7 mouse cellular contexts compared by ENCODE assay signal in the genomic region with DNA sequence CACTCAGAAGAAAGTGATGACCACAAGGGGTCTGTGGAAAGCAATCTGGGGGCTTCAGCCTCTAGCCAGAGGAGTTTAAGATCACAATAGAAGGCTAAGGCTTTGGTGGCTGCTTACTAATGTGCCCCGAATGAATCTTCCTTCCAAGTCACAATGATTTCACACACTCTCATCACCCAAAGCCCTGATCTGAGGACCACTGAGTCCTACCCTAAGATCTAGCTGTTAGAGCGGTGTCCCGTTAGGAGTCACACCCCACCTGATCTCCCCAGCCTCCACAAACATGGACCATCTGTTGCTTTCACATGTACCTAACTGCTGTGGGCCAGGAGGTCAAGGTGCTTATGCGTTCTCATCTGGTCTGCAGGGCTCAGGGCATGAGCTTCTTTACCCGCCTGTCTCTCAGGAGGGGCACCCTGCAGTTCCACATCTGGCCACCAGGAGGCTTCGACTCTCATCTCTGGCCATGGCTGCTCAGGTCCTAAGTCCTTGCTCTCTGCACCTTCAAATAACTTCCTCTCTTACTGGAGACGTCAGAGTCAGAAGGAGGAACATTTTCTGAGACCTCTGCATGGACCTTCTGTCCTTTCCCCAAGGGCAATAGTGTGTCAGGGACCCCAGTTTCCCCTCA. TPM values are rescaled to one million over a fixed set of nuclear protein-coding genes. Genes with fewer than 3 reads are reported as not detected.
DNase-seq lines count a peak whose midpoint lies in the region; ATAC-seq and TF ChIP-seq lines count a peak whose summit lies in the region.

No protein-coding gene starts in this region.

- 34% methylated on average over 7 of the region's 7 CpGs for WGBS in hindbrain, embryonic 16.5 days
- 32% methylated on average over 7 of the region's 7 CpGs for WGBS in midbrain, embryonic 10.5 days

- no peaks in the 10 kb centered on the region for H3K9me3 ChIP-seq in hindbrain, embryonic 16.5 days (ENCODE audit: control insufficient read depth, low read length)
- H3K9me3 ChIP-seq in midbrain, embryonic 10.5 days (replicated peaks), result no peaks in the 10 kb centered on the region

- H3K36me3 ChIP-seq in hindbrain, embryonic 16.5 days (ENCODE audit: control insufficient read depth, insufficient read depth, low read length), result no peaks in the 10 kb centered on the region
- no peaks in the 10 kb centered on the region for H3K36me3 ChIP-seq in midbrain, embryonic 10.5 days

- DNase-seq in R1 (ENCODE audit: low read depth, low spot score), result peak; percentile 76
- peak; percentile 65 for DNase-seq in cerebellum, adult 9-10 months
- DNase-seq in gastrocnemius, adult 2 months, result peak; percentile 85
- DNase-seq in layer of hippocampus, postnatal 36 days, result peak; percentile 70 to 74
- peak; percentile 88 for DNase-seq in midbrain, embryonic 10.5 days (ENCODE audit: low spot score)
- peak; percentile 85 for DNase-seq in right cerebral cortex, postnatal 4 days

- ATAC-seq in hindbrain, embryonic 16.5 days, result peak; percentile 22; the same call in 1 of the 2 replicates

- TF ChIP-seq CTCF in gastrocnemius, adult 2 months (IDR thresholded peaks at IDR 0.05), result no peak

- no peak overlapping the region for H3K4me3 ChIP-seq in gastrocnemius, adult 2 months
- H3K4me3 ChIP-seq in hindbrain, embryonic 16.5 days (ENCODE audit: low read length), result no peak overlapping the region
- H3K4me3 ChIP-seq in midbrain, embryonic 10.5 days, result no peak overlapping the region

- no peak overlapping the region for H3K9ac ChIP-seq in hindbrain, embryonic 16.5 days (ENCODE audit: low read depth, low read length)

- H3K4me2 ChIP-seq in hindbrain, embryonic 16.5 days (ENCODE audit: low read length), result no peak overlapping the region

- H3K27me3 ChIP-seq in hindbrain, embryonic 16.5 days (replicated peaks; ENCODE audit: control insufficient read depth, insufficient read depth, low read length), result no peaks in the 10 kb centered on the region
- peaks cover 57% of the 10 kb centered on the region for H3K27me3 ChIP-seq in midbrain, embryonic 10.5 days (ENCODE audit: low read depth, poor library complexity, severe bottlenecking)

- intact Hi-C loops in gastrocnemius, adult 2 months (cut with DNase I), result loop anchor here (2.0 kb wide), 1 partner anchor 18 kb away; no protein-coding TSS in a partner anchor

- H3K4me1 ChIP-seq in hindbrain, embryonic 16.5 days (ENCODE audit: control insufficient read depth, insufficient read depth, low read depth, low read length), result 0 out of 2 replicates have a peak, but pooled peaks cover 2% of the 10 kb centered on the region
- H3K4me1 ChIP-seq in midbrain, embryonic 10.5 days, result peaks cover 28% of the 10 kb centered on the region

- H3K27ac ChIP-seq in gastrocnemius, adult 2 months, result no peak overlapping the region
- H3K27ac ChIP-seq in hindbrain, embryonic 16.5 days (ENCODE audit: low read depth, low read length), result no peak overlapping the region
- H3K27ac ChIP-seq in midbrain, embryonic 10.5 days (replicated peaks), result no peak overlapping the region

RNA-seq across cellular contexts. Expression of a gene that starts 7.3 kb away (rescaled TPM):
- not detected for total RNA-seq in gastrocnemius, adult 2 months (2021)
- 0.47 and 0.93 TPM in 2 replicates for polyA plus RNA-seq in hindbrain, embryonic 16.5 days (2015; fragmentation: Nextera tagmentation; extraction: Ambion mirVana)
- under 1 TPM; 0.62 to 0.73 TPM for total RNA-seq in layer of hippocampus, postnatal 36 days (2021)
- polyA plus RNA-seq in midbrain, embryonic 10.5 days (2016; fragmentation: Nextera tagmentation; extraction: Ambion mirVana), result 0.15 and 0.59 TPM in 2 replicates

RNA-seq across cellular contexts. Expression of a gene that starts 25.0 kb away (rescaled TPM):
- total RNA-seq in gastrocnemius, adult 2 months (2021), result 1 to 10 TPM in 1 of 2 experiments, under 1 TPM in 1; 0.77 to 3.3 TPM
- polyA plus RNA-seq in hindbrain, embryonic 16.5 days (2015; fragmentation: Nextera tagmentation; extraction: Ambion mirVana), result 1.5 and 8.3 TPM in 2 replicates
- 1 to 10 TPM in 1 of 2 experiments, under 1 TPM in 1; 0.60 to 1.1 TPM for total RNA-seq in layer of hippocampus, postnatal 36 days (2021)
- polyA plus RNA-seq in midbrain, embryonic 10.5 days (2016; fragmentation: Nextera tagmentation; extraction: Ambion mirVana), result 0.70 and 0.74 TPM in 2 replicates

RNA-seq across cellular contexts. Expression of a gene that starts 31.9 kb away (rescaled TPM):
- total RNA-seq in gastrocnemius, adult 2 months (2021), result 100 to 1,000 TPM; 184 to 604 TPM
- 1.1 and 19.6 TPM in 2 replicates for polyA plus RNA-seq in hindbrain, embryonic 16.5 days (2015; fragmentation: Nextera tagmentation; extraction: Ambion mirVana)
- total RNA-seq in layer of hippocampus, postnatal 36 days (2021), result 1 to 10 TPM; 2.1 to 3.5 TPM
- 0.72 and 0.78 TPM in 2 replicates for polyA plus RNA-seq in midbrain, embryonic 10.5 days (2016; fragmentation: Nextera tagmentation; extraction: Ambion mirVana)

RNA-seq across cellular contexts. Expression of a gene that starts 45.2 kb away (rescaled TPM):
- total RNA-seq in gastrocnemius, adult 2 months (2021), result 100 to 1,000 TPM in 1 of 2 experiments, 10 to 100 TPM in 1; 78.0 to 140 TPM
- polyA plus RNA-seq in hindbrain, embryonic 16.5 days (2015; fragmentation: Nextera tagmentation; extraction: Ambion mirVana), result 43.1 and 49.5 TPM in 2 replicates
- 10 to 100 TPM; 14.0 to 16.6 TPM for total RNA-seq in layer of hippocampus, postnatal 36 days (2021)
- 20.4 and 22.8 TPM in 2 replicates for polyA plus RNA-seq in midbrain, embryonic 10.5 days (2016; fragmentation: Nextera tagmentation; extraction: Ambion mirVana)

Comparison
In these comparisons a context has a peak if more than half of its experiments do, and no peak if none do; other contexts are left out.
1. RNA of a gene that starts 31.9 kb away (total RNA-seq): 184 to 604 TPM in gastrocnemius, adult 2 months; 2.1 to 3.5 TPM in layer of hippocampus, postnatal 36 days; every median in the first group is over 10 times any median in the second.
2. Peak in every context shown above with its lines, with median percentiles within 50 percentile points of each other: DNase-seq.